In the genomic region with DNA sequence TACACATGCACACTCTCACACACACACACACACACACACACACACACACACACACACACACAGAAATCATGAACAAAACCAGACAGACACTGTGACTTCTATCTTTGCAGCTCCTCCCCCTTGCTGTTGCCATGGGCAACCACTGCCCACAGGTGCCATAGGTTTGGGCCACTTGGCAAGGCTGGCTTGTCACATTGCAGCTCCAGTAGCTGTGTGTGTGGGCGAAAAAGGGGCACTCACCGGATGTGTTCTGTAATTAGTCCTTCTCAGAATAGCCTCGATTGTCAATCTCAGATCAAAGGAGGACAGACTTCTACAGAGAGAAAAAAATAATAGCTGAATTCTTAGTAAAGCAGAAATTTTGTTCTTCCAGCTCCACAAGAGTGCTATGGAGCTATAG, we compare ENCODE assay signal across 10 mouse cellular contexts.
DNase-seq lines count a peak whose midpoint lies in the region; ATAC-seq and TF ChIP-seq lines count a peak whose summit lies in the region.
"Had no signal": no experiment of that assay in that cellular context is flagged by ENCODE, and none has a peak within 500 bp of the region (broad histone marks: within the 10 kb centered on the region; RNA-seq: fewer than 3 reads in every experiment).

No protein-coding gene starts in this region.

- H3K36me3 ChIP-seq in forebrain, embryonic 15.5 days, result no peaks in the 10 kb centered on the region
- no peaks in the 10 kb centered on the region for H3K36me3 ChIP-seq in forebrain, embryonic 11.5 days (ENCODE audit: control insufficient read depth, insufficient read depth, low read length)
- H3K36me3 ChIP-seq in midbrain, postnatal 0 days (ENCODE audit: insufficient read depth, low read length), result no peaks in the 10 kb centered on the region
- H3K36me3 ChIP-seq in embryonic facial prominence, embryonic 10.5 days (replicated peaks), result no peaks in the 10 kb centered on the region
- H3K36me3 ChIP-seq in limb, embryonic 10.5 days, result no peaks in the 10 kb centered on the region
- H3K36me3 ChIP-seq: limb, embryonic 12.5 days; stomach, embryonic 15.5 days had no signal

- H3K9ac ChIP-seq in forebrain, embryonic 15.5 days (replicated peaks), result no peak overlapping the region
- no peak overlapping the region for H3K9ac ChIP-seq in forebrain, embryonic 11.5 days (ENCODE audit: low read length)
- H3K9ac ChIP-seq in midbrain, postnatal 0 days (replicated peaks; ENCODE audit: low read length, poor library complexity, severe bottlenecking), result no peak overlapping the region
- H3K9ac ChIP-seq: limb, embryonic 12.5 days; stomach, embryonic 15.5 days had no signal

- H3K9me3 ChIP-seq in forebrain, embryonic 15.5 days, result no peaks in the 10 kb centered on the region
- H3K9me3 ChIP-seq in forebrain, embryonic 11.5 days (ENCODE audit: control insufficient read depth, low read length), result no peaks in the 10 kb centered on the region
- H3K9me3 ChIP-seq in midbrain, postnatal 0 days (ENCODE audit: low read length), result no peaks in the 10 kb centered on the region
- H3K9me3 ChIP-seq in embryonic facial prominence, embryonic 10.5 days, result no peaks in the 10 kb centered on the region
- no peaks in the 10 kb centered on the region for H3K9me3 ChIP-seq in limb, embryonic 10.5 days (replicated peaks)
- H3K9me3 ChIP-seq: limb, embryonic 12.5 days; stomach, embryonic 15.5 days had no signal

- no peak overlapping the region for H3K4me2 ChIP-seq in forebrain, embryonic 15.5 days (replicated peaks)
- no peak overlapping the region for H3K4me2 ChIP-seq in forebrain, embryonic 11.5 days (ENCODE audit: low read depth, low read length, severe bottlenecking)
- H3K4me2 ChIP-seq in midbrain, postnatal 0 days (ENCODE audit: low read depth, low read length, poor library complexity, severe bottlenecking), result no peak overlapping the region
- H3K4me2 ChIP-seq: limb, embryonic 12.5 days; stomach, embryonic 15.5 days had no signal

- 41% methylated on average over 3 of the region's 3 CpGs for WGBS in forebrain, embryonic 15.5 days
- WGBS in forebrain, embryonic 11.5 days, result 68% methylated on average over 3 of the region's 3 CpGs
- WGBS in midbrain, postnatal 0 days, result 32% methylated on average over 3 of the region's 3 CpGs
- WGBS in embryonic facial prominence, embryonic 10.5 days, result 76% methylated on average over 3 of the region's 3 CpGs
- 82% methylated on average over 3 of the region's 3 CpGs for WGBS in limb, embryonic 10.5 days

- no peak for TF ChIP-seq CTCF in midbrain, postnatal 0 days (IDR thresholded peaks at IDR 0.05)

- no peak overlapping the region for H3K4me3 ChIP-seq in forebrain, embryonic 15.5 days
- no peak overlapping the region for H3K4me3 ChIP-seq in forebrain, embryonic 11.5 days (ENCODE audit: low read depth, low read length)
- H3K4me3 ChIP-seq in midbrain, postnatal 0 days (ENCODE audit: low read depth, low read length), result no peak overlapping the region
- no peak overlapping the region for H3K4me3 ChIP-seq in embryonic facial prominence, embryonic 10.5 days
- no peak overlapping the region for H3K4me3 ChIP-seq in limb, embryonic 10.5 days
- H3K4me3 ChIP-seq: limb, embryonic 12.5 days; stomach, embryonic 15.5 days had no signal

- DNase-seq in forebrain, embryonic 11.5 days (ENCODE audit: low spot score), result no peak
- peak; percentile 79 for DNase-seq in CD4-positive, CD25-positive, alpha-beta regulatory T cell, adult 2 months (ENCODE audit: low read depth, low spot score)
- peak; percentile 20 to 53 for DNase-seq in frontal cortex, postnatal 14 days (ENCODE audit: low spot score in 2 of 2)
- peak; percentile 77 for DNase-seq in midbrain, postnatal 0 days (ENCODE audit: low spot score)
- no peak for DNase-seq in embryonic facial prominence, embryonic 10.5 days (ENCODE audit: low spot score)
- DNase-seq in limb, embryonic 10.5 days (ENCODE audit: low spot score), result no peak
- DNase-seq in cerebellum, adult 8-10 months, result no peak

- H3K27me3 ChIP-seq in forebrain, embryonic 15.5 days, result no peaks in the 10 kb centered on the region
- H3K27me3 ChIP-seq in forebrain, embryonic 11.5 days (ENCODE audit: control insufficient read depth, insufficient read depth, low read length), result no peaks in the 10 kb centered on the region
- H3K27me3 ChIP-seq in midbrain, postnatal 0 days (ENCODE audit: insufficient read depth, low read length), result no peaks in the 10 kb centered on the region
- H3K27me3 ChIP-seq in embryonic facial prominence, embryonic 10.5 days (replicated peaks; ENCODE audit: low read depth, poor library complexity, severe bottlenecking), result no peaks in the 10 kb centered on the region
- no peaks in the 10 kb centered on the region for H3K27me3 ChIP-seq in limb, embryonic 10.5 days (ENCODE audit: low read depth, poor library complexity, severe bottlenecking)
- H3K27me3 ChIP-seq: limb, embryonic 12.5 days; stomach, embryonic 15.5 days had no signal

- H3K4me1 ChIP-seq in forebrain, embryonic 15.5 days, result 0 out of 2 replicates have a peak, but pooled peaks cover 2% of the 10 kb centered on the region
- H3K4me1 ChIP-seq in forebrain, embryonic 11.5 days (replicated peaks; ENCODE audit: control insufficient read depth, insufficient read depth, low read length), result no peaks in the 10 kb centered on the region
- no peaks in the 10 kb centered on the region; the same call in 1 of the 2 replicates for H3K4me1 ChIP-seq in midbrain, postnatal 0 days (ENCODE audit: insufficient read depth, low read length)
- H3K4me1 ChIP-seq in embryonic facial prominence, embryonic 10.5 days, result no peaks in the 10 kb centered on the region
- no peaks in the 10 kb centered on the region for H3K4me1 ChIP-seq in limb, embryonic 10.5 days
- H3K4me1 ChIP-seq: limb, embryonic 12.5 days; stomach, embryonic 15.5 days had no signal

- ATAC-seq in forebrain, embryonic 15.5 days (replicated peaks), result peak; percentile 60
- ATAC-seq in forebrain, embryonic 11.5 days (replicated peaks; ENCODE audit: low FRiP score), result no peak
- ATAC-seq in midbrain, postnatal 0 days (ENCODE audit: low FRiP score), result peak; percentile 55

- no peak overlapping the region for H3K27ac ChIP-seq in forebrain, embryonic 15.5 days (replicated peaks)
- no peak overlapping the region for H3K27ac ChIP-seq in forebrain, embryonic 11.5 days (ENCODE audit: low read depth, low read length)
- no peak overlapping the region for H3K27ac ChIP-seq in midbrain, postnatal 0 days (ENCODE audit: low read depth, low read length)
- no peak overlapping the region for H3K27ac ChIP-seq in embryonic facial prominence, embryonic 10.5 days (replicated peaks)
- H3K27ac ChIP-seq in limb, embryonic 10.5 days, result no peak overlapping the region
- H3K27ac ChIP-seq: limb, embryonic 12.5 days; stomach, embryonic 15.5 days had no signal

Comparison
In these comparisons a context has a peak if more than half of its experiments do, and no peak if none do; other contexts are left out.
1. DNase-seq: peak in CD4-positive, CD25-positive, alpha-beta regulatory T cell, adult 2 months (single experiment), frontal cortex, postnatal 14 days (2 of 2) and midbrain, postnatal 0 days (single experiment); none in forebrain, embryonic 11.5 days (single experiment), embryonic facial prominence, embryonic 10.5 days (single experiment), limb, embryonic 10.5 days (single experiment) and cerebellum, adult 8-10 months (single experiment).